Mouse (Mus musculus): ENCODE measurements around the gene Adam11. TPM values are rescaled to one million over a fixed set of nuclear protein-coding genes. Genes with fewer than 3 reads are reported as not detected.
A peak's percentile ranks its signal among the peaks of the same experiment; 100 is the strongest.

Adam11 gene
- polyA plus RNA-seq, 1 experiment from 2014 or later, result 14.7 TPM

GRCm38 (mm10) chr11:102755391-102755790 is 5.8 kb upstream of the Adam11 start:
- Histone ChIP-seq H3K27me3 (peaks cover 14% of the 10 kb centered on the region), H3K9ac (no peak overlapping the region), H3K27ac (no peak overlapping the region), H3K4me3 (no peak overlapping the region), H3K4me2 (replicated peaks) (no peak overlapping the region), H3K4me1 (peaks cover 20% of the 10 kb centered on the region), H3K9me3 (no peaks in the 10 kb centered on the region), H3K36me3 (no peaks in the 10 kb centered on the region)
- WGBS, result 79% methylated on average over 7 of the region's 7 CpGs
- no peak for ATAC-seq (ENCODE audit: low FRiP score, low read depth)

- Histone ChIP-seq H3K4me2 (replicated peaks) (no peak overlapping the region), H3K36me3 (no peaks in the 10 kb centered on the region), H3K9me3 (no peaks in the 10 kb centered on the region), H3K4me1 (peaks cover 25% of the 10 kb centered on the region), H3K27me3 (peaks cover 47% of the 10 kb centered on the region), H3K4me3 (no peak overlapping the region), H3K27ac (no peak overlapping the region), H3K9ac (no peak overlapping the region)
- ATAC-seq (ENCODE audit: low FRiP score, low read depth), result no peak
- WGBS, result 76% methylated on average over 2 of the region's 2 CpGs
Measured at GRCm38 (mm10) chr11:102758977-102759376, 2.3 kb upstream of the Adam11 start.

- no peak overlapping the region for H3K27ac ChIP-seq
- H3K9me3 ChIP-seq, result no peaks in the 10 kb centered on the region
- no peak for ATAC-seq (ENCODE audit: low FRiP score, low read depth)
- peaks cover 15% of the 10 kb centered on the region for H3K4me1 ChIP-seq
- H3K4me3 ChIP-seq, result peak overlapping the region; percentile 67
- H3K27me3 ChIP-seq, result peaks cover 47% of the 10 kb centered on the region
- WGBS, result 13% methylated on average over 5 of the region's 6 CpGs
- H3K36me3 ChIP-seq, result no peaks in the 10 kb centered on the region
- H3K9ac ChIP-seq, result peak overlapping the region; percentile 80
- peak overlapping the region; percentile 99 for H3K4me2 ChIP-seq (replicated peaks)
Measured at GRCm38 (mm10) chr11:102760805-102761308, 382 bp upstream of the Adam11 start.

- Histone ChIP-seq H3K27me3 (peaks cover 47% of the 10 kb centered on the region), H3K4me1 (peaks cover 15% of the 10 kb centered on the region), H3K9ac (peak overlapping the region; percentile 80), H3K4me2 (replicated peaks) (peak overlapping the region; percentile 99), H3K36me3 (no peaks in the 10 kb centered on the region), H3K27ac (no peak overlapping the region), H3K9me3 (no peaks in the 10 kb centered on the region), H3K4me3 (peak overlapping the region; percentile 67)
- ATAC-seq (ENCODE audit: low FRiP score, low read depth), result no peak
- WGBS, result 12% methylated on average over 15 of the region's 15 CpGs
Measured at GRCm38 (mm10) chr11:102762248-102762647, 1.0 kb downstream of the Adam11 start.

- H3K9ac ChIP-seq, result peak overlapping the region; percentile 36; the same call in 1 of the 2 replicates
- peaks cover 47% of the 10 kb centered on the region for H3K27me3 ChIP-seq
- ATAC-seq (ENCODE audit: low FRiP score, low read depth), result no peak
- no peak overlapping the region for H3K27ac ChIP-seq
- no peaks in the 10 kb centered on the region for H3K36me3 ChIP-seq
- H3K4me2 ChIP-seq (replicated peaks), result no peak overlapping the region
- WGBS, result 56% methylated on average over 11 of the region's 11 CpGs
- H3K4me1 ChIP-seq, result peaks cover 15% of the 10 kb centered on the region
- H3K4me3 ChIP-seq, result no peak overlapping the region
- H3K9me3 ChIP-seq, result no peaks in the 10 kb centered on the region
Measured at GRCm38 (mm10) chr11:102763009-102763767, 1.9 kb downstream of the Adam11 start.

- WGBS, result 80% methylated on average over 5 of the region's 5 CpGs
- no peak for ATAC-seq (ENCODE audit: low FRiP score, low read depth)
- no peaks in the 10 kb centered on the region for H3K36me3 ChIP-seq
- H3K27me3 ChIP-seq, result peaks cover 33% of the 10 kb centered on the region
- no peaks in the 10 kb centered on the region for H3K9me3 ChIP-seq
- peaks cover 21% of the 10 kb centered on the region for H3K4me1 ChIP-seq
- H3K27ac ChIP-seq, result no peak overlapping the region
- no peak overlapping the region for H3K4me2 ChIP-seq (replicated peaks)
- H3K4me3 ChIP-seq, result no peak overlapping the region
- H3K9ac ChIP-seq, result no peak overlapping the region
Measured at GRCm38 (mm10) chr11:102765416-102765815, 4.2 kb downstream of the Adam11 start.

GRCm38 (mm10) chr11:102767055-102767670 is 5.9 kb downstream of the Adam11 start:
- no peak overlapping the region for H3K4me3 ChIP-seq
- H3K4me1 ChIP-seq, result peaks cover 28% of the 10 kb centered on the region
- H3K4me2 ChIP-seq (replicated peaks), result no peak overlapping the region
- H3K27me3 ChIP-seq, result peaks cover 15% of the 10 kb centered on the region
- WGBS, result 56% methylated on average over 6 of the region's 6 CpGs
- no peak for ATAC-seq (ENCODE audit: low FRiP score, low read depth)
- H3K27ac ChIP-seq, result no peak overlapping the region
- H3K36me3 ChIP-seq, result no peaks in the 10 kb centered on the region
- no peaks in the 10 kb centered on the region for H3K9me3 ChIP-seq
- H3K9ac ChIP-seq, result no peak overlapping the region

GRCm38 (mm10) chr11:102769141-102769540 is 7.9 kb downstream of the Adam11 start:
- H3K27ac ChIP-seq, result no peak overlapping the region
- WGBS, result 87% methylated on average over 6 of the region's 6 CpGs
- H3K9ac ChIP-seq, result no peak overlapping the region
- no peaks in the 10 kb centered on the region for H3K36me3 ChIP-seq
- H3K27me3 ChIP-seq, result no peaks in the 10 kb centered on the region
- H3K4me2 ChIP-seq (replicated peaks), result no peak overlapping the region
- no peak overlapping the region for H3K4me3 ChIP-seq
- H3K4me1 ChIP-seq, result peaks cover 26% of the 10 kb centered on the region
- no peak for ATAC-seq (ENCODE audit: low FRiP score, low read depth)
- no peaks in the 10 kb centered on the region for H3K9me3 ChIP-seq

GRCm38 (mm10) chr11:102769993-102770661 is 8.9 kb downstream of the Adam11 start:
- no peak for ATAC-seq (ENCODE audit: low FRiP score, low read depth)
- 74% methylated on average over 12 of the region's 12 CpGs for whole genome bisulfite sequencing
- H3K9me3 ChIP-seq, result no peaks in the 10 kb centered on the region
- peaks cover 29% of the 10 kb centered on the region for H3K4me1 ChIP-seq
- H3K9ac ChIP-seq, result peak overlapping the region; percentile 39; the same call in 1 of the 2 replicates
- H3K27ac ChIP-seq, result peak overlapping the region; percentile 28; the same call in 1 of the 2 replicates
- no peak overlapping the region for H3K4me3 ChIP-seq
- H3K36me3 ChIP-seq, result no peaks in the 10 kb centered on the region
- H3K4me2 ChIP-seq (replicated peaks), result no peak overlapping the region
- H3K27me3 ChIP-seq, result no peaks in the 10 kb centered on the region

- no peak overlapping the region; the same call in 1 of the 2 replicates for H3K9ac ChIP-seq
- no peak overlapping the region for H3K4me3 ChIP-seq
- peaks cover 36% of the 10 kb centered on the region for H3K4me1 ChIP-seq
- H3K9me3 ChIP-seq, result no peaks in the 10 kb centered on the region
- no peak for ATAC-seq (ENCODE audit: low FRiP score, low read depth)
- peak overlapping the region; percentile 14; the same call in 1 of the 2 replicates for H3K4me2 ChIP-seq (replicated peaks)
- 0 out of 2 replicates have a peak, but pooled peaks cover 1% of the 10 kb centered on the region for H3K36me3 ChIP-seq
- H3K27ac ChIP-seq, result peak overlapping the region; percentile 28; the same call in 1 of the 2 replicates
- 19% methylated on average over 15 of the region's 15 CpGs for WGBS
- H3K27me3 ChIP-seq, result no peaks in the 10 kb centered on the region
Measured at GRCm38 (mm10) chr11:102770662-102771435, 9.6 kb downstream of the Adam11 start.

GRCm38 (mm10) chr11:102771916-102772714 is 10.9 kb downstream of the Adam11 start:
- H3K4me2 ChIP-seq (replicated peaks), result no peak overlapping the region
- ATAC-seq (ENCODE audit: low FRiP score, low read depth), result no peak
- H3K4me1 ChIP-seq, result peaks cover 37% of the 10 kb centered on the region
- no peak overlapping the region for H3K27ac ChIP-seq
- WGBS, result 35% methylated on average over 16 of the region's 16 CpGs
- peaks cover 14% of the 10 kb centered on the region for H3K36me3 ChIP-seq
- 0 out of 2 replicates have a peak overlapping the region, but pooled peaks have one; percentile 35 for H3K9ac ChIP-seq
- no peaks in the 10 kb centered on the region for H3K9me3 ChIP-seq
- no peaks in the 10 kb centered on the region for H3K27me3 ChIP-seq
- no peak overlapping the region for H3K4me3 ChIP-seq

Measured in limb, embryonic 13.5 days (tissue).